Mouse (Mus musculus) spleen, postnatal 10 days (tissue): ENCODE results near the gene Inmt.
A peak's percentile ranks its signal among the peaks of the same experiment; 100 is the strongest.
"Not testable (repeated sequence)": the region's sequence is repeated elsewhere in the genome, so short reads cannot be mapped to it uniquely, and the experiment has no call there.

Experiments
- DNase-seq, 2 experiments: peaks; one replicate each; pipeline ENCODE4 v3.0.0; 2021 to 2022; ENCODE audit warnings: low spot score in 2 of 2

Gene Inmt

GRCm38 (mm10) chr6:55174741-55175181 is at the start of gene Inmt:
Inmt (minus strand) TSS chr6:55175043.
- no peak for DNase-seq

DNA sequence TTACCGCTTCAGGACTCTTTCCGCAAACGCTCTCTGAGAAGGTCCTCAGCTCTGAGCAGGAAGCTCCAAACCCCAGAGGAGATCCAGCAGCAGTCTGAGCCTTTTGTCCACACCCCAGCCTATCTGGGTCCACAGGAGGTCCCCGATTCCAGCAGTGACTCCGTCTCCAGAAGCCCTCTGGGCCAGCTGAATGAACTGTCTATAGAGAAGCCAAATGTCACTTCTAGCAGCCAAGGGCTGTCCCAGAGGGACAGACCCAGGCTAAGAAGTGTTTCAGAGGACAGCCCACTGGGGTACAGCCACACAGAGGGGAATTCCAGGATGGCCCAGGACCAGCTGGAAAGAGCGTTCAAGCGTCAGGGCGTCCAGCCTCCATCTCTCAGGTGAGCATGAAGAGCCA is 49.1 kb upstream of the Inmt start:
- DNase-seq, result no peak

GRCm38 (mm10) chr6:55218232-55218631 is 43.4 kb upstream of the Inmt start:
- DNase-seq, result no peak

- no peak for DNase-seq
These were observed 39.7 kb upstream of the Inmt start for GRCm38 (mm10) chr6:55214541-55214940.

- DNase-seq, result no peak
These were observed 35.9 kb upstream of the Inmt start for GRCm38 (mm10) chr6:55210423-55211365.

- DNase-seq, result no peak
These were observed 32.9 kb upstream of the Inmt start for GRCm38 (mm10) chr6:55207786-55208185.

DNA sequence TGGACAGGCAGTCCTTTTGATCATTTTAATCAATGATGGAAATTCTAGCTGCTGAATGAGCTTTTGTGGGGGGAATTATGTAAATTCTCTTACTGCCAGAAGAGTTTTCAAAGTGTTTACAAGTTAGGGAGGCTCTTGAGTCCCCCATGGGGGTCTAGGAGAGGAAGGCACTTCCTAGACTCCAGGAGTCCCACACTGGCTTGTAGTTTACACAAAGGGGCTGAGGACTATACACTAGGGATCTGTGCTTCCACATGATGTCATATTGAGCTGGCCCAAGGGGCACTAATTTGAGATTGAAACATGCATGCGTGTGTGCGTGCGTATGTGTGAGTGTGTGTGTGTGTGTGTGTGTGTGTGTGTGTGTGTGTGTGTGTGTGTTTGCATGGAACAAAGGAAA is 29.1 kb upstream of the Inmt start:
- DNase-seq, result no peak

DNA sequence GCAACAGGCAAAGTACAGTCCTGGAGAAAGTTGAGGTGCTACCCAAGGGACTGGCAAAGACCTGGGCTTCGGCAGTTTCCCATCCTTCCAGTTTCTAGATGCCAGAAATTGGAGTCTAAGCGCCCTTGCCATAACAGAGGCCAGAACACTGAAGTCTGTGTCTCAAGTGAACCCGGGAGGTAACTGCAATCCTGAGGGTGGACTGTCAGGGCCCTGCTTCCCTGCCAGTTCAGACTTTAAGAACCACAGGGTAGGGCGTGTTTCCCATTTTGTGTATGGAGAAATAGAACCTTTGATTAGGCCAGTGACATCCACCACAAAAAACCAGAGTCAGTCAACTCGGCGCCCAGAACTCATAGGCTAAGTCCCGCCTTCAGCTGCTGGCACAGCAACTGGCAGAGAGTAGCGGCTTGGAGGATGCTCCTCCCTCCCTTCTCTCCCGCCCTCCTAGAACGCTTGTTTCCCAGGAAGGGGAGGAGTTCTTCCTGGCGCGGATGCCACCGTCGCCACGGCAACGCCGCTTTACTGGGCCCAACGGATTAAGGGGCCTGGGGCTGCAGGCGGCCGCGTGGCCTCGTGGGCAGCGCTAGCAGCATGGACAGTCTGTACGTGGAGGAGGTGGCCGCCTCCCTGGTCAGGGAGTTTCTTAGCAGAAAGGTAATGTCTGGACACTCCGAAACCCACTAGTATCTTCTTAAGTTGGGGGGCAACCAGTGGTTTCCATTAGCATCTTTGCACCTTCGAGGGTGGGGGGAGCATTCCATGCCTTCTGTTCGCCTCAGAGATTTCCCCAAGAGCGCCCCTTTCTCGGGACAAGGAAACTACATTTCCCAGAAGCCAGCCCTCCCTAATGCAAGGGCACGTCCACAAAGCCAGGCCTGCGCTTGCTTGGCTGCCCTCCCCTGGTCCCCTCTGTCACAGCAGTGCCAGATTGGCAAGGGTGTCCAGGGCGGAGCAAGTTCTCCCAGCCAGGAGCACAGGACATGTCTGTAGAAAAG is 28.4 kb upstream of the Inmt start, which contains the start of gene Mindy4:
Gene Mindy4, plus strand, starts transcription at position 471 of the 998 bp plus-strand sequence.
- peak; percentile 45 to 74 for DNase-seq

GRCm38 (mm10) chr6:55199047-55199446 is 24.2 kb upstream of the Inmt start:
- no peak for DNase-seq

- DNase-seq, result no peak
These were observed 18.3 kb upstream of the Inmt start for GRCm38 (mm10) chr6:55193171-55193570.

DNA sequence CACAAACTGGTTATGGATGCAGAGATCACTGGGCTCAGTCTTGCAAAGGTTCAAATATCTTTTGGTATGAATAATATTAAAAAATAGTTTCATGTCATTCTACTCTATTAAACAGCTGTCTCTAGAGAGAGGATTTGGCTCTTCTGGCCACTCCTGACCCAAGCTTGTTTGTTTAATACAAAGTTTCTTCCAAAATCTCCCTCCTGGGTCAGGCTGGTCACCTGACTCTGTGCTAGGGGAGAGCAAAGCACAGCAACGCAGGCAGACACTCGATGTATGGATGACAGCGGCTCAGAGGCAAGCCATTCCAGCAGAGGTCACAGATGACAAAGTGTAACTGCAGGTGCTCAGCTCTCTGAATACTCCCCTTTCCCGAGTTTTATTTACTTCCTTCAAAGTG is 16.7 kb upstream of the Inmt start:
- DNase-seq, result no peak

DNA sequence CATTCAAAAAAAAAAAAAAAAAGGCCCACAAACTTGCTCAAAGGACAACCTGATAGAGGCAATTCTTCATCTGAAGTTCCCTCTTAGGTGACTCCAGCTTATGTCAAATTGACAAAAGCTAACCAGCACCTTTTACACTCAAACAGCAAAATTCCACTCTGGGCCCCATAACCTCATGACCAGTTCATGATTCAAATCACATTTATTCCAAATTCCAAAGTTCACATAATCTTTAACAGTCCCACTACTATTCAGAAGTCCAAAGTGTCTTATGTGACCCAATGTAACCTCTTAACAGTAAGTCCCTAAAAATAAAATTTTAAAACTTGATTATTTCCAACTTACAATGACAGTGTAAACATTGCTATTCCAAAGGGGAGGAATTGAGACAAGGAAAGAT is 14.6 kb upstream of the Inmt start:
- no peak for DNase-seq

DNA sequence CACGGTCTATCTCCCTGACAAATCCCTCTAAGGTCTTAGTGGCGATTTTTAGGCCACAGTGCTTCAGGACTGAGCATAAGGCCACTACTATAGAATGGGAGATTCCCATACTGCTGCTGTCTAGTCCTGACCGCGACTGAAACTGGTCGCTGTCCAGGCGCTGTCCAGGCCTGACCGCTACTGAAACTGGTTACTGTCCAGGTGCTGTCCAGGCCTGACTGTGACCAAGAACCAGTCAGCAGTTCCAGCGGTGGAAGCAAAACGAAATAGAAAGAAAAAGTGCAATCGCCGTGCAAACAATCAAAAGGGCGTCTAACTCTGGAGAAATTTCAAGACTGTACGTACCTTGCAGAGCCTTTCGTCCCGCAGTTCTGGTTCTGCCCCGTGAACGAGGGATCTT is 13.0 kb upstream of the Inmt start:
- DNase-seq, result not testable (repeated sequence)

DNA sequence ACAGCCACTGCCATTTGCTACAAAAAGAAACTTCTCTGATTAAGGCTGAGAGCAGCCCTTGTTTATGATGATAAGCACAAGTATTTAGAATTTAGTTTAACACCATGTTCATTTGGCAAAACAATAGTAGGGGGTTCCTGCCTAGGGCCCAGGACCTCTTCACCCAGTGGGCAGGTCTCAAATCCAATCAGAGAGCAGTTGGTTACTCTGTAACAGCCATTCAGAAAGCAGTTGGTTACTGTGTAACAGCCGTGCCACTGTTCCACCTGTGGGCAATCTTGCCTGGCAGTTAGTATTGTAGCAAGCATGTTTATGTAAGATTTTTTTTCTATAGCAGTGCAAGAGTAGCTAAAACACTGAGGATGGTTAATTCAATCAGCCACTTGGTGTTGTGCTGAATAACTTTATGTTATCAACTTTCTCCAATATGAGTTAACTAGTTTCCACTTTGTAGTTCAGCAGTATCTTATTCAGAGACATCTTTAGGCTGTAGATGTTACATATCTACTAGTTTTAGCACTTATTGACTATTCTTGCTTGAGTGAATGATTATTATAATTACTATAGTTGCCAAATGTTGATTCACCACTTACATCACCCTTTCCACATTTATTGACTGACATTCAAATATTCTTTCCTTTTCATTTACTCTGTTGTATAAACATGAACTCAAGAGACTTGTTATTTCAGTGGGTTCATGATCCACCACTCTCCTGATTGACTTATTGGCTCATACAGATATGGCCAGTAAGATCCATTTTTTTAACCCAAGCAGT is 8.0 kb upstream of the Inmt start:
- DNase-seq, result no peak

DNA sequence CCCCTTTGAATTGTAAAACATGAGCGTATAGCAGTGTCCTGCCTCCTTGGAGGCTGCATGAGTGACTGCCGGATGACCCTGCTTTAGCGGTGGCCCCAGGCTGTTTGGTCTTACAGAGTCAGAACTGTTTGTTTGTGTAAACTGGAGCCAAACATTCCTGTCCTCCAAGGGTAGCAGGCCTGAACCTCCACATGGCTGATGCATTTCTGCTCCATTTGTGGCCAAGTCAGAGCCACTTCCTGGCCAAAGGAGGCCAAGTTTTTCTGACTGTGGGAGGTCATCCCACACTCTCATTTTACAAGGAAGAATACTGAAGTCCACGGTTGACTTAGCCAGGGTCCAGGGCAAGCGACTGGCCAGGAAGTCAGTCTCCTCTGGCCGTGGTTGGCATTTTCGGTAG is 4.7 kb upstream of the Inmt start:
- no peak for DNase-seq

GRCm38 (mm10) chr6:55177060-55177732 is 2.4 kb upstream of the Inmt start:
- peak in 1 of 2 experiments; percentile 56 for DNase-seq

- no peak for DNase-seq
These were observed 1.0 kb upstream of the Inmt start for GRCm38 (mm10) chr6:55175892-55176291.

DNA sequence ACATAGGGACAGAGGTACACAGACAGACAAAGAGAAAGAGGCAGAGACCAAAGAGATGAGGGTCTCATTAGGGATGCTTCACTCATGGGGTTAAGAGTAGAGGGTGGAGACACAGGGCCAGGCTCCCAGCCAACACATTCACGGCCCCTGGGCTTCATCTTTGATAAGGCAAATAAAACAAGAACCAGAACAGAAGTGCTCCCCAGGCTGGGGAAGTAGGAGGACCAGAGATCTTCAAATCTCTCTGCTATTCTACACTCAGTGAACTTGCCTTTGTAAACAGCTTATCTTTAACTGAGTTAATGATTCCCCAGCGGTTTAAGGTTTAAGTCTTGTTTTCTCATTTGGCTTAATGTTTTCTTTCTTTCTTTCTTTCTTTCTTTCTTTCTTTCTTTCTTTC is 613 bp upstream of the Inmt start:
- DNase-seq, result no peak

- no peak for DNase-seq
These were observed 898 bp downstream of the Inmt start for GRCm38 (mm10) chr6:55173941-55174349.

GRCm38 (mm10) chr6:55173171-55173570 is 1.7 kb downstream of the Inmt start:
- DNase-seq, result no peak

DNA sequence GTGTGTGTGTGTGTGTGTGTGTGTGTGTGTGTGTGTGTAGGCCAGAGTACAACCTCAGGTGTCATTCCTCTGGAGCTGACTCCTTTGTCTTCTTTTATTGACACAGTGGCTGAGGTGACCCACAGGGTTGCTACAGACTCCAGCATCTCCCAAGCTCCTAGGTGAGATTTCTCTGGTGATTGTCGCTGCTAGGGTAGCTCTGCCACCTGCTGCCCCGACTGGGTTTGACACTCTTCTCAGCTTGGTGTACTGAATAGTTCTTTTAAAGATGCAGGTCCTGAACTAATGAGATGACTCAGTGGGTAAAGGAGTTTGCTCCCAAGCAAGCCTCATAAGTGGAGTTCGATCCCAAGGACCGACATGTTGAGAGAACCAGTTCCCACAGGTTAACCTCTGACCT is 3.2 kb downstream of the Inmt start:
- no peak for DNase-seq
